ENCODE assay signal across 9 mouse cellular contexts in the genomic region with DNA sequence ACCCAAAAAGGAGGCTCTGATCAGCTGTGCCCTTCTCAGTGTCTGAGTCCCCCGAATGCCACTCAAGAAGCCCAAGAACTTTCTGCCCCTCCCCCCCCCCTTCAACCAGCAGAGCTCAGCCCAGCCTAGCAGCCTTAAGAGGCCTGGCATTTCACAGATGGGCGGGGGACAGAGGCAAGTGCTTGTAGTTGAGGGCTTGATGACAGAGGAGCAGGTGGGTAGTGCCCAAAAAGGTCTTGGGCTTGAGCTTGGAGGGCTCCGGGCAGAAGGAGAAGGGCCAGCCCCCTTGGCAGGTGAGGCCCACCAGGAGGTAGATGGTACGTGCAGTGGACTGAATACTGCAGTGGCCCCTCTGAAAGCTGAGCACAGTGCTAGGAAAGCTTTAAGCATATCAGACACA. TPM values are rescaled to one million over a fixed set of nuclear protein-coding genes. Genes with fewer than 3 reads are reported as not detected.
DNase-seq lines count a peak whose midpoint lies in the region; ATAC-seq lines count a peak whose summit lies in the region.
"Had no signal": no experiment of that assay in that cellular context is flagged by ENCODE, and none has a peak within 500 bp of the region (broad histone marks: within the 10 kb centered on the region; RNA-seq: fewer than 3 reads in every experiment).

No protein-coding gene starts in this region.

- peak overlapping the region; percentile 97 for H3K9ac ChIP-seq in heart, embryonic 16.5 days (ENCODE audit: low read length)
- H3K9ac ChIP-seq in embryonic facial prominence, embryonic 14.5 days (ENCODE audit: low read depth, low read length): peak overlapping the region; percentile 86; the same call in 1 of the 2 replicates
- no peak overlapping the region for H3K9ac ChIP-seq in hindbrain, embryonic 15.5 days

- no peaks in the 10 kb centered on the region for H3K27me3 ChIP-seq in heart, embryonic 16.5 days (ENCODE audit: control insufficient read depth, insufficient read depth, low read length)
- H3K27me3 ChIP-seq in embryonic facial prominence, embryonic 14.5 days (replicated peaks; ENCODE audit: control insufficient read depth, insufficient read depth, low read length): no peaks in the 10 kb centered on the region
- no peaks in the 10 kb centered on the region for H3K27me3 ChIP-seq in hindbrain, embryonic 15.5 days

- DNase-seq in heart, postnatal 14 days: no peak
- DNase-seq in embryonic facial prominence, embryonic 14.5 days (ENCODE audit: low spot score): no peak
- peak; percentile 66 for DNase-seq in lung, postnatal 36 days
- DNase-seq in Muller cell, postnatal 12 days (ENCODE audit: inconsistent ontology term): no peak
- DNase-seq in layer of hippocampus, adult 9-11 months: no peak
- DNase-seq in gastrocnemius, postnatal 14 days: no peak
- DNase-seq: adrenal gland, adult 8-10 months had no signal

- peak overlapping the region; percentile 75 for H3K4me2 ChIP-seq in heart, embryonic 16.5 days (ENCODE audit: low read depth, low read length)
- peak overlapping the region; percentile 97 for H3K4me2 ChIP-seq in embryonic facial prominence, embryonic 14.5 days (ENCODE audit: low read depth, low read length)
- peak overlapping the region; percentile 94 for H3K4me2 ChIP-seq in hindbrain, embryonic 15.5 days

- peaks cover 4% of the 10 kb centered on the region; the same call in 1 of the 2 replicates for H3K36me3 ChIP-seq in heart, embryonic 16.5 days (ENCODE audit: control insufficient read depth, insufficient read depth)
- H3K36me3 ChIP-seq in embryonic facial prominence, embryonic 14.5 days (ENCODE audit: control insufficient read depth, insufficient read depth, low read length): peaks cover 5% of the 10 kb centered on the region
- H3K36me3 ChIP-seq in hindbrain, embryonic 15.5 days: no peaks in the 10 kb centered on the region

- peak overlapping the region; percentile 85 for H3K27ac ChIP-seq in heart, embryonic 16.5 days (ENCODE audit: low read length)
- no peak overlapping the region for H3K27ac ChIP-seq in embryonic facial prominence, embryonic 14.5 days (replicated peaks; ENCODE audit: low read depth, low read length)
- no peak overlapping the region for H3K27ac ChIP-seq in hindbrain, embryonic 15.5 days (replicated peaks)

- no peak for ATAC-seq in heart, embryonic 16.5 days (replicated peaks; ENCODE audit: extremely low read depth, insufficient read depth, low FRiP score)
- no peak for ATAC-seq in embryonic facial prominence, embryonic 14.5 days (ENCODE audit: low read depth)
- ATAC-seq in hindbrain, embryonic 15.5 days (ENCODE audit: low FRiP score, low read depth): no peak

- WGBS in heart, embryonic 16.5 days: 41% methylated on average over 4 of the region's 4 CpGs
- 78% methylated on average over 4 of the region's 4 CpGs for WGBS in embryonic facial prominence, embryonic 14.5 days
- WGBS in hindbrain, embryonic 15.5 days: 81% methylated on average over 4 of the region's 4 CpGs

- intact Hi-C loops in heart, postnatal 14 days (cut with DNase I): loop anchor here (2.0 kb wide), 1 partner anchor 22 kb away; a partner anchor contains a TSS
- intact Hi-C loops in gastrocnemius, postnatal 14 days (cut with DNase I; ENCODE audit: low total_unique reads): no loop called here

- no peaks in the 10 kb centered on the region for H3K9me3 ChIP-seq in heart, embryonic 16.5 days (replicated peaks; ENCODE audit: control insufficient read depth, low read length)
- no peaks in the 10 kb centered on the region for H3K9me3 ChIP-seq in embryonic facial prominence, embryonic 14.5 days (ENCODE audit: control insufficient read depth, low read length)
- H3K9me3 ChIP-seq in hindbrain, embryonic 15.5 days: no peaks in the 10 kb centered on the region

- peak overlapping the region; percentile 94 for H3K4me3 ChIP-seq in heart, embryonic 16.5 days (ENCODE audit: low read length)
- no peak overlapping the region for H3K4me3 ChIP-seq in embryonic facial prominence, embryonic 14.5 days (ENCODE audit: low read depth, low read length)
- H3K4me3 ChIP-seq in hindbrain, embryonic 15.5 days: peak overlapping the region; percentile 98; the same call in 1 of the 2 replicates

- peaks cover 53% of the 10 kb centered on the region for H3K4me1 ChIP-seq in heart, embryonic 16.5 days (ENCODE audit: control insufficient read depth, insufficient read depth, low read length)
- peaks cover 16% of the 10 kb centered on the region for H3K4me1 ChIP-seq in embryonic facial prominence, embryonic 14.5 days (ENCODE audit: control insufficient read depth, insufficient read depth, low read length)
- H3K4me1 ChIP-seq in hindbrain, embryonic 15.5 days (replicated peaks): peaks cover 52% of the 10 kb centered on the region

RNA-seq across cellular contexts. Expression of a gene that starts 1.7 kb away (rescaled TPM):
- 258 and 282 TPM in 2 replicates for polyA plus RNA-seq in heart, embryonic 16.5 days (2015; fragmentation: Nextera tagmentation; extraction: Ambion mirVana)
- total RNA-seq in heart, postnatal 14 days (2021): 100 to 1,000 TPM; 386 to 395 TPM
- 208 and 247 TPM in 2 replicates for polyA plus RNA-seq in embryonic facial prominence, embryonic 14.5 days (2014; fragmentation: Nextera tagmentation; extraction: Ambion mirVana)
- 241 and 250 TPM in 2 replicates for polyA plus RNA-seq in hindbrain, embryonic 15.5 days (2015; fragmentation: Nextera tagmentation; extraction: Ambion mirVana)
- 100 to 1,000 TPM; 319 to 324 TPM for total RNA-seq in gastrocnemius, postnatal 14 days (2021)

RNA-seq across cellular contexts. Expression of a gene that starts 19.2 kb away (rescaled TPM):
- polyA plus RNA-seq in heart, embryonic 16.5 days (2015; fragmentation: Nextera tagmentation; extraction: Ambion mirVana): 65.2 and 69.1 TPM in 2 replicates
- total RNA-seq in heart, postnatal 14 days (2021): 1 to 10 TPM; 2.8 to 4.4 TPM
- 63.9 and 68.8 TPM in 2 replicates for polyA plus RNA-seq in embryonic facial prominence, embryonic 14.5 days (2014; fragmentation: Nextera tagmentation; extraction: Ambion mirVana)
- polyA plus RNA-seq in hindbrain, embryonic 15.5 days (2015; fragmentation: Nextera tagmentation; extraction: Ambion mirVana): 12.8 and 14.7 TPM in 2 replicates
- 1 to 10 TPM; 2.0 to 3.1 TPM for total RNA-seq in gastrocnemius, postnatal 14 days (2021)

RNA-seq across cellular contexts. Expression of a gene that starts 19.5 kb away (rescaled TPM):
- polyA plus RNA-seq in heart, embryonic 16.5 days (2015; fragmentation: Nextera tagmentation; extraction: Ambion mirVana): 1.0 and 1.2 TPM in 2 replicates
- total RNA-seq in heart, postnatal 14 days (2021): under 1 TPM; 0.22 to 0.91 TPM
- polyA plus RNA-seq in embryonic facial prominence, embryonic 14.5 days (2014; fragmentation: Nextera tagmentation; extraction: Ambion mirVana): 0.48 and 0.82 TPM in 2 replicates
- polyA plus RNA-seq in hindbrain, embryonic 15.5 days (2015; fragmentation: Nextera tagmentation; extraction: Ambion mirVana): 1.1 TPM in 2 replicates
- under 1 TPM; 0.11 to 0.14 TPM for total RNA-seq in gastrocnemius, postnatal 14 days (2021)

RNA-seq across cellular contexts. Expression of a gene that starts 23.0 kb away (rescaled TPM):
- 5.4 and 6.0 TPM in 2 replicates for polyA plus RNA-seq in heart, embryonic 16.5 days (2015; fragmentation: Nextera tagmentation; extraction: Ambion mirVana)
- 10 to 100 TPM; 28.4 to 32.3 TPM for total RNA-seq in heart, postnatal 14 days (2021)
- polyA plus RNA-seq in embryonic facial prominence, embryonic 14.5 days (2014; fragmentation: Nextera tagmentation; extraction: Ambion mirVana): 15.9 and 18.5 TPM in 2 replicates
- polyA plus RNA-seq in hindbrain, embryonic 15.5 days (2015; fragmentation: Nextera tagmentation; extraction: Ambion mirVana): 6.2 and 7.3 TPM in 2 replicates
- total RNA-seq in gastrocnemius, postnatal 14 days (2021): 10 to 100 TPM; 17.8 to 22.1 TPM

RNA-seq across cellular contexts. Expression of a gene that starts 26.8 kb away (rescaled TPM):
- 0.89 and 1.1 TPM in 2 replicates for polyA plus RNA-seq in heart, embryonic 16.5 days (2015; fragmentation: Nextera tagmentation; extraction: Ambion mirVana)
- under 1 TPM; 0.33 to 0.80 TPM for total RNA-seq in heart, postnatal 14 days (2021)
- 0.77 and 1.1 TPM in 2 replicates for polyA plus RNA-seq in embryonic facial prominence, embryonic 14.5 days (2014; fragmentation: Nextera tagmentation; extraction: Ambion mirVana)
- 0.47 and 0.75 TPM in 2 replicates for polyA plus RNA-seq in hindbrain, embryonic 15.5 days (2015; fragmentation: Nextera tagmentation; extraction: Ambion mirVana)
- not detected for total RNA-seq in gastrocnemius, postnatal 14 days (2021)
